Mouse (Mus musculus) spleen, adult 10 weeks (tissue): ENCODE results near the gene Bmi1. TPM values are rescaled to one million over a fixed set of nuclear protein-coding genes. Genes with fewer than 3 reads are reported as not detected.

Experiments
- polyA plus RNA-seq: library from polyadenylated mRNA; stranded (reverse); fragments of 350-450 nt; fragmentation: Illumina TruSeq; extraction: RNeasy Lipid Tissue Mini Kit (QIAGEN cat#74804); gene quantifications from one replicate; pipeline ENCODE4 v1.2.3, GENCODE M21; 2015; ENCODE audit warnings: low replicate concordance; ENCODE audit not compliant: insufficient read depth

Gene Bmi1
- polyA plus RNA-seq = 95.2 TPM

DNA sequence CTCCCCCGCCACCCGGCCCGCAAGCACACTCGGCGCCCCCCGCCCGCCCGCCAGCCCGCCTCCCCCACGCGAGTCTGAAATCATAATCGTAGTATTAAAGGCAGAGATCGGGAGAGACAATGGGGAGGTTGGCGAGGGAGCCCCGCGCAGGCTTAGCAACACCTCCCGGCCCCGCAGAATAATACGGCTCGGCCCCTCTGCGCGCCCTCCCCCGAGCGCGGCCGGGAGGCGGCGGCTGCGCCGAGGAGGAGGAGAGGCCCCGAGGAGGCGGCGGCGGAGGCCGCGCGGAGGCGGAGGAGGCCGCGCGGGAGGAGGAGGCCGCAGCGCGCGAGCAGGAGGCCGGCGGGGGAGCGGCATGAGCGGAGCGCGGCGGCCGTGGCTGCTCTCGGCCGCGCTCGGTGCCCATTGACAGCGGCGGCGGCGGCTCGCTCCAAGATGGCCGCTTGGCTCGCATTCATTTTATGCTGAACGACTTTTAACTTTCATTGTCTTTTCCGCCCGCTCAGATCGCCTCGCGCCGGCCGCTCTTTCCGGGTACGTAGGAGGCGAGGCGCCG lies at the start of gene Bmi1:
TSS of gene Bmi1 (plus strand) at position 83 of the 556 bp plus-strand sequence.

GRCm38 (mm10) chr2:18672133-18672765 lies 4.6 kb upstream of the Bmi1 start, which contains the start of gene Commd3:
Gene Commd3 (plus strand): TSS chr2:18672384.

GRCm38 (mm10) chr2:18693871-18694610 lies 17.2 kb downstream of the Bmi1 start, which contains the start of gene Spag6:
Gene Spag6 (plus strand): TSS chr2:18694032.

Other genes starting within 250 kb of the Bmi1 start
- 178 TPM for gene Commd3, start 4.6 kb upstream of the Bmi1 start, polyA plus RNA-seq
- gene Spag6, start 17.0 kb downstream of the Bmi1 start, polyA plus RNA-seq = 0.12 TPM